Mouse (Mus musculus) right cerebral cortex, postnatal 4 days (tissue): ENCODE measurements at regions not wholly inside any gene's neighbourhood (a gene's known extent, or its start where the extent isn't known, plus 50 kb on each side); places are given as distances from the start of the nearest gene placed in this dataset.

Experiments
- DNase-seq: peaks from one replicate; pipeline ENCODE4 v3.0.0-alpha.2; 2022

DNA sequence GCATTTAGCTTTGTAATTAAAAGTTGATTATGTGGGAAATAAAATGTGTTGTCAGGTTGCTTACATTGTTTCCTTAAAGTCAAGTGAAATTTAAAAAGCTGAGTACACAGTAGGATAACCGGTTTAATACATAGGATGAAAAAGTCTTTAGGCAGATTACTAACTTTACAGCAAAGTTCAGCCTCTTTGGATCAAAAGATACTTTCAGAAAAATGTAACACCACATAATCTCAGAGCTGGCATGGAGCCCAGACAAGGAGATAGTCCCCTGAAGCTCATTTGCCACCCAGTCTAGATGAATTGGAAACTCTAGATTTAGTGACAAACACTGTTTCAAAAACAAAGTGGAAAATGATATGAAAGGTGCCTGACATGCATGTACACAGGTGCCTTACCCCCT, 139.6 kb downstream of the Slco4c1 start:
- DNase-seq, result peak; percentile 5

DNA sequence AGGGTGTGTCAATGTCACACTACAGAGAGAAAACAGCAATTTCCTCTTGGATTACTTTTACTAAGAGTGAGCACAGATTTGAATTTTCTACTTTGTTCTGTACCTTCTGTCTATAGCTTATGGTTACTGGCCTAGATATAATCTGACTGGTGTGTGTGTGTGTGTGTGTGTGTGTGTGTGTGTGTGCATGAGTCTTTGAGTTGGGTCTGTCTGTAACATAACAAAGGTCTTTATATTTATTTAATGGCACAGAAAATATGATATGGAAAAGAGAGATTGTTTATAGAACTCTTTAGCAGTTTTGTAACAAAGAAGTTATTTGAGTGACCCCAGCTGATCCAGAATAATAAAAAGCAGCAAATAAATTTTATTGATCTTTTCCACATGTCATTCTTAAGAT, 140.1 kb downstream of the Slco4c1 start:
- no peak for DNase-seq
